Mouse (Mus musculus) spleen, postnatal 4 days (tissue): Measurements from ENCODE around the gene Mxd4.

Source experiments
- DNase-seq, 2 experiments: peaks; one replicate each; pipeline ENCODE4 v3.0.0; 2022; ENCODE audit warnings: low spot score in 2 of 2

The Mxd4 gene

DNA sequence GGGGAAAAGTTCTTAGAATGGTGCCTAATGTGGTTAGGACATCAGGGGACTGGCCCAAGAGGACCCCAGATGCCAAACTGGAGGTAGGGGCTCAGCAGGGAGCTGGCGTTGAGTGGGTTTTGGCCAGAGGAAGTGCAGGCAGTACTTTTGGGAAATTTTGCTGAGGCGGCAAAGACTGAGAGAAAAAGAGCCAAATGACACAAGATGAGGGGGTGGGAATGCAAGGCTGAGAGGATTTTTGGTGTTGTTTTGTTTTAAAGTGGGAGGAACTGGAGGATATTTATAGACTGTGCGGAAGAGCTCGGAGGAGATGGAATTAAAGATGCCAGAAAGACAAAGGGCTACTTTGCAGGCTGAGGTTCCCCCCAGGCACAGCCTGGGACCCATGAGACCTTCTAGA lies 16.8 kb downstream of the Mxd4 start:
- peak in 1 of 2 experiments; percentile 57 for DNase-seq

DNA sequence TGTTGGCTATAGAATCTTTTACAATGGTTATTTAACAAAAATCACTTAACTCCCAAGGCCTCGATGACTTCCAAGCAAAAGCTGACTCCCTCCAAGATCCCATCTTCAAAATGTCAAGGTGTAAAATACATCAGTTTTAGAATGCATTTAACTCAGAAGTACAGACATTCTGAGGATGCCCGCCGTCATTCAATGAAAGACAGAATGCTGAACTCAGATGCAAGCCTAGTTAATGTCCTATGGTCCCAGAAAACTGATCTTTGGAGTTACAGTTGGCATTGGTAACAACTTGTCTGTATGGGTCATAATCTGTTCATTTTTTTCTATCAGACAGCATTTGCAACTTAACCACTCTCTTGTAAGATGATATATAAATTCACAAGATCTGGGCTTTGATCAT lies 17.6 kb downstream of the Mxd4 start:
- peak in 1 of 2 experiments; percentile 56 for DNase-seq

DNA sequence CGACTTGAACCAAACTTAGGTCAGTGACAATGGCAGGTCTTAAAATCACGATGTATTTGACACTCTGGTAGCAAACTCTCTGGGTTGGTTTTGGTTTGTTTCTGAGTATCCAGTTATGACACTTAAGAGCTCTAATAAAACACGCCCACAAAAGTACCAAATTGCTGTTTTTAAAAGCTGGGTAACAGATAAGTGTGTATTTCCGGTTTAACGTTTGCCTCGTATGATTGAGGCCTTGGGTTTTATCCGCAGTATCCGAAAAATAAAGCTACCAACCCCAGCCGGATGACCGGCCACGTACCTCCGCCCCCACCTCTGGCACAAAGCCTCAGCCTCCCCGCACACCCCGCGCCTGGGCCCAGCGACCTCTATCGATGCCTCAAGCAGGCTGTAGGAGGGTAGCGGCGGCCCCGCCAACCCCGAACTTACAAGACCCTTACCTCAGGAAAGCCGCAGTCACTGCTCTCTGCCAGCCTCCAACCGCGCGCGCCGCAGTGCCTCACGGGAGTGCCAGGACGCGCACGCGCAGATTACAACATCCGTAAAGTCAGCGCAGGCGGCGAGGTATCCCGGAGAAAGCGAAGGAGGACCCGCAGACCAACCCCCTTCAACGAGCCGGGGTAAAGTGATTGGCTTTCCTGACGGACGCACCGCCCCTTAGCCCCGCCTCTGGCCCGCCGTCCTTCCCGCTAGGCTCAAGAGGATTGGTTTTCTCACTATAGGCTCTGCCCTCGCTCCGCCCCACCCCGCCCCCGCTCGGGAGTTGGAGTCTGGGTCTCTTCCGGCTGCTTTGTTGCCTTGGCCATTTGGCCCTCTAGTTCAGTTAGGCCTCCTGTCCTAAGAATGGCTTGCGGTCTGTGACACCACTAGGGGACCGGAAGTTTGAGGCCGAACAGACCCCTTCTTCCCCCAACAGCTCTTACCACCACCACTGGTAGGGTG lies 18.3 kb downstream of the Mxd4 start, which contains the start of the genes Poln and Haus3:
Gene Poln, minus strand, starts transcription at position 499 of the 942 bp plus-strand sequence.
Gene Haus3, minus strand, starts transcription at position 578 of the 942 bp plus-strand sequence.
- DNase-seq, result peak; percentile 97 to 98

DNA sequence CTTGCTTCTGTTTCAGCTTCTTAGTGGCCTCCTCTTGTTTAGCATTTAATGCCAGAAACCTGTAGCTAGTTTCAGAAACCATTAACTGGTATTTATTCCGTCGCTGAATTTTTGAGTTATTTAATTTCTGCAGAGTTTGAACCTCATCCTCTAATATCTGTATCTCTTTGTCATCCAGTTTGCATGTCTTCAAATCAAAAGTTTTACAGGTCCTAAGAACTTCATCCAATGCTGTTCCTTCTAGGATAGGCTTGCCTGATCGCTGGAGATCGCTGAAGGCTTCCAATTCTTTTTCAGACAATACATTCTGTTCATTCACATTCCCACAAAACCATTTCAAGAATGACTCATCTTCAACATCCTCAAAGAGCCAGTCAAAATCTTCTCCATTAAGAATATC lies 19.7 kb downstream of the Mxd4 start:
- DNase-seq, result no peak

DNA sequence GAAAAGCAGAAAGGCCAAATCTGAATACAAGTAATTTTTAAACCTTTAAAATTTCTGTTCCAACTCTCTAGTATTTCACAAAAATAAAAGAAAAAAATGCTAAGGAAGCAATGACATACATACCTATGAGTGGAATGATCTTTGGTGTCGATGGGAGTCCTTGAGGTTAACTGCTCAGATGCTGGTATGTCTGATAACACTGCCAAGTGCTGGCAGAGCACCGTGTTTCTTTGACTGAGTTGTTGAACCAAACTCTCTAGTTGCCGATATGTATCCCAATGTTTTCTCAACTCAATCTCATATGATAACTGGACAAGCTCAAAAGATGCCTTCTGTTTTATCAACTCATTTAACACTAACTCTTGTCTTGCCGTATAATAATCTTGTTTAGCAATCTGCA lies 21.7 kb downstream of the Mxd4 start:
- no peak for DNase-seq

DNA sequence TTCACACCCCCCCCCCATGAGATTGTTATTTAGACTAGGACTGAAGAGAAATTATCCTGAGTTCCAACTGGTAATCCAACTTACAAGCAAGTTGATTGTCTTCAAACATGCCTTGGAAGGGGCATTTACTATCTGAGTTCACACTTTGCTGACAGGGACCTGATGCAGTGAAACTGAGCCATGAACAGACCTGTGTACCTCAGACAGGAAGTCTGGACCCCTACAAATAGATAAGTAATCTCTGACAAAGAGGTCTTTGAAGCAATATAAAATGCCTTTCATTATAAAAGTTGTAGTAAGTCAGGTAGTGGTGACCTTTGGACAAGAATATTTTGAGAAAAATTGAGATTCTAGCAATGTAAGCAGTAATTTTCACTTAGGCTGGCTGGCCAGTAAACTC lies 39.0 kb downstream of the Mxd4 start:
- DNase-seq, result no peak

DNA sequence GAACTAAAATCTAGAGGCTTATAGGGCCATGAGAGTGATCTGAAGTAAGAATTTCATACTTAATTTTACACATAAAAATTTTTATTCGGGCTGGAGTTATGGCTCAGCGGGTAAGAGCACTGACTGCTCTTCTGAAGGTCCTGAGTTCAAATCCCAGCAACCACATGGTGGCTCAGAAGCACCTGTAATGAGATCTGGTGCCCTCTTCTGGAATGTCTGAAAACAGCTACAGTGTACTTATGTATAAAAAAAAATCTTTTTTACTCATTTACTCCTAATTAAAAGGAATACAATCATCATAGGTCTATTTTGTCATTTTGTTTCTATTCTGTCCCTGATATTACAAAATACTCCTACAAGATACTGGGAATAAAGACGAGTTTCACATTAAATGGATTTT lies 40.0 kb downstream of the Mxd4 start:
- DNase-seq, result no peak

DNA sequence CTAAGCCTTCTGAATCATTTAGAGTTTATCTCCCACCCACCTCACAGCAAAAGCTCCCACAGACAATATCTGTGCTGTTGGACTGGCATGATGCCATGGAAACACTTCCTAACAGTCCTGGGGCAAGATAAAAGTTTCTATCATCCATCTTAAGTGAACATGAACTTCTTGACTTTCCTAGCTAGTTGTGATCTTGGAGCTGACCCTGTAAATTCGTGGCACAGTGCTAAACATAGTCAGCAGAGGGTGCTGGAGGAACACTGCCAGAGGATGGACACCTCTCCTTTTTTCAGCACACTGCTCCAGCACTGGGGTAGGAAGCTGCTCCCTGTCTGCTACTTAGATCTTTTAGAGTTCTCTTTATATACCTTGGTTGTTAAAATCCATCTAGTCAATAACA lies 47.8 kb downstream of the Mxd4 start:
- peak in 1 of 2 experiments; percentile 15 for DNase-seq

DNA sequence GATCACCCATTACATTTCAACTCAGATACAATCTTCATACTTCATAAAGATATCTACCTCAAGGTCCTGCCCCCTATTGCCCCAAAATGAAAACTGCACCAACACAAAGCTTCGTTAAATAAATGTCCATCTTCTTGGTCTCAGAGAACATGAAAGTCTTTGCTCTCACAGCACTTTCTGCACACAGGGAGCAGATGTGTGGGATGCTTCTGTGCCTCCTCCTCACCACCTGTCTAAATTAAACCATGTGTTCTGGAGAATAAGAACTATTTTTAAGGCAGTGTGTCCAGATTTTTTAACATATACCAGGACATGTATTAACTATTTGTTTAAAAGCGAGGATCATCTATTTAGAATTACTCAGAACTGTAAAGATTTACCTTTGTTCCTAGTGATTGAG lies 54.8 kb downstream of the Mxd4 start:
- DNase-seq, result no peak

DNA sequence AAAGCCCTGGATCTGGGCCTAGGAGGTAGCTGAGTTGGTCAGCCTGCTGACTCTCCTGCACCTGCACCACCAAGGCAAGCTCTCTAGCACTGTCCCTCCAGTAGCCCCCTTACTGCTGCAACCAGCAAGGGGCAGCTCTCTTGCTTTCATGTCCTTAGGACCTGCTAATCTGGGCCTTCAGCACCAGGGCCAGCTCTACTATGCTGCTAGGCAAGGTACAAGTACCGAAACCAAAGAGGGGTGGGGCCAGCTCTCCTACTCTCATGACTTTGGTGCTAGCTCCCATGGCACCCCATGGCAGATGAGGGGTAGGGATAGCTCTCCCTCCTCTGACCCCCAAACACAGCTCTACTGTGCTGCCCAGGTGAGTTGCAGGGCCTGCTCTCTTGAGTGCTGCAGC lies 63.4 kb downstream of the Mxd4 start:
- no peak for DNase-seq
